Mouse (Mus musculus): Measurements from ENCODE around the gene Pramel7.

GRCm38 (mm10) chr2:87453662-87454061, 43.2 kb downstream of the Pramel7 start, which contains the start of gene Olfr1126:
- TF ChIP-seq POLR2A (IDR thresholded peaks at IDR 0.05; ENCODE audit: low read depth, low read length): no peak
- TF ChIP-seq CTCF (conservative IDR thresholded peaks at IDR 0.05; ENCODE audit: insufficient read depth, insufficient read length, low read depth, low read length): no peak
